Mouse (Mus musculus): ENCODE measurements around the gene Rfx7. TPM values are rescaled to one million over a fixed set of nuclear protein-coding genes. Genes with fewer than 3 reads are reported as not detected.
"Not testable (repeated sequence)": the region's sequence is repeated elsewhere in the genome, so short reads cannot be mapped to it uniquely, and the experiment has no call there.

Gene Rfx7
- polyA plus RNA-seq, 1 experiment from 2014 or later: 12.6 TPM

- Histone ChIP-seq H3K4me2 (ENCODE audit: low read depth, low read length) (peak overlapping the region; percentile 64), H3K4me1 (ENCODE audit: control insufficient read depth, insufficient read depth, low read length) (peaks cover 25% of the 10 kb centered on the region), H3K4me3 (ENCODE audit: low read depth, low read length) (peak overlapping the region; percentile 27), H3K9me3 (ENCODE audit: control insufficient read depth, low read length) (no peaks in the 10 kb centered on the region), H3K36me3 (ENCODE audit: control insufficient read depth, insufficient read depth, low read length) (no peaks in the 10 kb centered on the region), H3K27me3 (replicated peaks; ENCODE audit: control insufficient read depth, insufficient read depth, low read length) (no peaks in the 10 kb centered on the region), H3K27ac (replicated peaks; ENCODE audit: low read depth, low read length) (peak overlapping the region; percentile 99), H3K9ac (ENCODE audit: low read depth, low read length) (peak overlapping the region; percentile 65)
- DNase-seq (ENCODE audit: low spot score) (peak; percentile 85), ATAC-seq (ENCODE audit: low read depth) (peak; percentile 80)
- WGBS: 37% methylated on average over 9 of the region's 9 CpGs
Observed at GRCm38 (mm10) chr9:72638951-72639842, 107.2 kb downstream of the Rfx7 start.

- no peaks in the 10 kb centered on the region for H3K27me3 ChIP-seq (replicated peaks; ENCODE audit: control insufficient read depth, insufficient read depth, low read length)
- peak overlapping the region; percentile 64 for H3K4me2 ChIP-seq (ENCODE audit: low read depth, low read length)
- H3K36me3 ChIP-seq (ENCODE audit: control insufficient read depth, insufficient read depth, low read length): no peaks in the 10 kb centered on the region
- no peaks in the 10 kb centered on the region for H3K9me3 ChIP-seq (ENCODE audit: control insufficient read depth, low read length)
- peak overlapping the region; percentile 27 for H3K4me3 ChIP-seq (ENCODE audit: low read depth, low read length)
- H3K4me1 ChIP-seq (ENCODE audit: control insufficient read depth, insufficient read depth, low read length): peaks cover 29% of the 10 kb centered on the region
- H3K27ac ChIP-seq (replicated peaks; ENCODE audit: low read depth, low read length): peak overlapping the region; percentile 99
- H3K9ac ChIP-seq (ENCODE audit: low read depth, low read length): peak overlapping the region; percentile 65
- DNase-seq (ENCODE audit: low spot score) (peak; percentile 96), ATAC-seq (ENCODE audit: low read depth) (peak; percentile 94)
- under 1% methylated on average over 27 of the region's 27 CpGs for WGBS
Observed at GRCm38 (mm10) chr9:72639843-72640621, 108.0 kb downstream of the Rfx7 start.

- Histone ChIP-seq H3K9me3 (ENCODE audit: control insufficient read depth, low read length) (no peaks in the 10 kb centered on the region), H3K4me3 (ENCODE audit: low read depth, low read length) (peak overlapping the region; percentile 27; the same call in 1 of the 2 replicates), H3K27me3 (replicated peaks; ENCODE audit: control insufficient read depth, insufficient read depth, low read length) (no peaks in the 10 kb centered on the region), H3K36me3 (ENCODE audit: control insufficient read depth, insufficient read depth, low read length) (no peaks in the 10 kb centered on the region), H3K9ac (ENCODE audit: low read depth, low read length) (peak overlapping the region; percentile 65), H3K4me1 (ENCODE audit: control insufficient read depth, insufficient read depth, low read length) (peaks cover 29% of the 10 kb centered on the region), H3K27ac (replicated peaks; ENCODE audit: low read depth, low read length) (peak overlapping the region; percentile 99), H3K4me2 (ENCODE audit: low read depth, low read length) (peak overlapping the region; percentile 64)
- DNase-seq (ENCODE audit: low spot score) (no peak), ATAC-seq (ENCODE audit: low read depth) (peak; percentile 20; the same call in 1 of the 2 replicates)
- WGBS: 10% methylated on average over 7 of the region's 7 CpGs
Observed at GRCm38 (mm10) chr9:72640642-72641041, 108.6 kb downstream of the Rfx7 start.

GRCm38 (mm10) chr9:72641093-72641680 lies 109.1 kb downstream of the Rfx7 start:
- no peaks in the 10 kb centered on the region for H3K27me3 ChIP-seq (replicated peaks; ENCODE audit: control insufficient read depth, insufficient read depth, low read length)
- H3K4me2 ChIP-seq (ENCODE audit: low read depth, low read length): peak overlapping the region; percentile 64
- peak overlapping the region; percentile 99 for H3K27ac ChIP-seq (replicated peaks; ENCODE audit: low read depth, low read length)
- peak overlapping the region; percentile 65 for H3K9ac ChIP-seq (ENCODE audit: low read depth, low read length)
- ATAC-seq (ENCODE audit: low read depth): no peak; the same call in 1 of the 2 replicates
- H3K36me3 ChIP-seq (ENCODE audit: control insufficient read depth, insufficient read depth, low read length): no peaks in the 10 kb centered on the region
- 41% methylated on average over 6 of the region's 6 CpGs for WGBS
- peaks cover 29% of the 10 kb centered on the region for H3K4me1 ChIP-seq (ENCODE audit: control insufficient read depth, insufficient read depth, low read length)
- no peak overlapping the region for H3K4me3 ChIP-seq (ENCODE audit: low read depth, low read length)
- H3K9me3 ChIP-seq (ENCODE audit: control insufficient read depth, low read length): no peaks in the 10 kb centered on the region
- no peak for DNase-seq (ENCODE audit: low spot score)

- H3K9ac ChIP-seq (ENCODE audit: low read depth, low read length); H3K4me2 ChIP-seq (ENCODE audit: low read depth, low read length); ATAC-seq (ENCODE audit: low read depth); DNase-seq (ENCODE audit: low spot score); H3K36me3 ChIP-seq (ENCODE audit: control insufficient read depth, insufficient read depth, low read length); H3K4me3 ChIP-seq (ENCODE audit: low read depth, low read length); H3K27me3 ChIP-seq (replicated peaks; ENCODE audit: control insufficient read depth, insufficient read depth, low read length); H3K27ac ChIP-seq (replicated peaks; ENCODE audit: low read depth, low read length); H3K9me3 ChIP-seq (ENCODE audit: control insufficient read depth, low read length): not testable (repeated sequence)
- 85% methylated on average over 4 of the region's 4 CpGs for WGBS
- H3K4me1 ChIP-seq (ENCODE audit: control insufficient read depth, insufficient read depth, low read length): peaks cover 29% of the 10 kb centered on the region
Observed at GRCm38 (mm10) chr9:72642756-72643447, 110.9 kb downstream of the Rfx7 start.

- Histone ChIP-seq H3K4me3 (ENCODE audit: low read depth, low read length) (no peak overlapping the region), H3K4me1 (ENCODE audit: control insufficient read depth, insufficient read depth, low read length) (peaks cover 29% of the 10 kb centered on the region), H3K27ac (replicated peaks; ENCODE audit: low read depth, low read length) (peak overlapping the region; percentile 48), H3K27me3 (replicated peaks; ENCODE audit: control insufficient read depth, insufficient read depth, low read length) (no peaks in the 10 kb centered on the region), H3K4me2 (ENCODE audit: low read depth, low read length) (no peak overlapping the region), H3K9ac (ENCODE audit: low read depth, low read length) (no peak overlapping the region), H3K36me3 (ENCODE audit: control insufficient read depth, insufficient read depth, low read length) (no peaks in the 10 kb centered on the region), H3K9me3 (ENCODE audit: control insufficient read depth, low read length) (no peaks in the 10 kb centered on the region)
- 71% methylated on average over 6 of the region's 6 CpGs for WGBS
- no peak for ATAC-seq (ENCODE audit: low read depth)
- no peak for DNase-seq (ENCODE audit: low spot score)
Observed at GRCm38 (mm10) chr9:72643651-72644417, 111.8 kb downstream of the Rfx7 start.

GRCm38 (mm10) chr9:72644418-72645110 lies 112.5 kb downstream of the Rfx7 start:
- DNase-seq (ENCODE audit: low spot score) (no peak), ATAC-seq (ENCODE audit: low read depth) (no peak)
- Histone ChIP-seq H3K27me3 (replicated peaks; ENCODE audit: control insufficient read depth, insufficient read depth, low read length) (no peaks in the 10 kb centered on the region), H3K27ac (replicated peaks; ENCODE audit: low read depth, low read length) (peak overlapping the region; percentile 48), H3K4me2 (ENCODE audit: low read depth, low read length) (no peak overlapping the region), H3K36me3 (ENCODE audit: control insufficient read depth, insufficient read depth, low read length) (no peaks in the 10 kb centered on the region), H3K9me3 (ENCODE audit: control insufficient read depth, low read length) (no peaks in the 10 kb centered on the region), H3K4me3 (ENCODE audit: low read depth, low read length) (no peak overlapping the region), H3K4me1 (ENCODE audit: control insufficient read depth, insufficient read depth, low read length) (peaks cover 25% of the 10 kb centered on the region), H3K9ac (ENCODE audit: low read depth, low read length) (no peak overlapping the region)
- 33% methylated on average over 6 of the region's 6 CpGs for WGBS
